Mouse (Mus musculus): ENCODE measurements around the gene P2ry13. TPM values are rescaled to one million over a fixed set of nuclear protein-coding genes. Genes with fewer than 3 reads are reported as not detected.

Gene P2ry13
- total and polyA plus RNA-seq, 3 experiments: 0.08 to 1.2 (median 1.2) TPM

Other genes with a start within 250 kb of the P2ry13 start
- 0.59 and 0.93 TPM in 2 replicates for gene Med12l, start 205.1 kb downstream of the P2ry13 start, total RNA-seq (2012; rRNA removed)
- 1.4 and 1.5 TPM in 2 replicates for gene Med12l, start 205.1 kb downstream of the P2ry13 start, total RNA-seq (2014; rRNA removed)
- gene Med12l, start 205.1 kb downstream of the P2ry13 start, polyA plus RNA-seq (2012; ENCODE audit: insufficient read length, low read depth): 1.8 and 2.0 TPM in 2 replicates
- gene Gpr171, start 109.1 kb downstream of the P2ry13 start, total RNA-seq (2012; rRNA removed): 12.6 and 15.4 TPM in 2 replicates
- 59.4 and 65.8 TPM in 2 replicates for gene Gpr171, start 109.1 kb downstream of the P2ry13 start, total RNA-seq (2014; rRNA removed)
- gene Gpr171, start 109.1 kb downstream of the P2ry13 start, polyA plus RNA-seq (2012; ENCODE audit: insufficient read length, low read depth): 18.4 and 20.9 TPM in 2 replicates
- 0.25 and 0.34 TPM in 2 replicates for gene P2ry14, start 57.3 kb downstream of the P2ry13 start, total RNA-seq (2012; rRNA removed)
- gene P2ry14, start 57.3 kb downstream of the P2ry13 start, total RNA-seq (2014; rRNA removed): 0.24 and 0.32 TPM in 2 replicates
- 0.20 and 0.46 TPM in 2 replicates for gene P2ry14, start 57.3 kb downstream of the P2ry13 start, polyA plus RNA-seq (2012; ENCODE audit: insufficient read length, low read depth)
- gene Gpr87, start 15.8 kb downstream of the P2ry13 start, total RNA-seq (2012; rRNA removed): not detected in 2 replicates
- not detected in 2 replicates for gene Gpr87, start 15.8 kb downstream of the P2ry13 start, total RNA-seq (2014; rRNA removed)
- not detected in 2 replicates for gene Gpr87, start 15.8 kb downstream of the P2ry13 start, polyA plus RNA-seq (2012; ENCODE audit: insufficient read length, low read depth)
- 0.30 and 0.63 TPM in 2 replicates for gene P2ry12, start 52.0 kb upstream of the P2ry13 start, total RNA-seq (2012; rRNA removed)
- gene P2ry12, start 52.0 kb upstream of the P2ry13 start, total RNA-seq (2014; rRNA removed): 0.59 and 0.97 TPM in 2 replicates
- gene P2ry12, start 52.0 kb upstream of the P2ry13 start, polyA plus RNA-seq (2012; ENCODE audit: insufficient read length, low read depth): 0.33 and 0.76 TPM in 2 replicates
- gene Igsf10, start 133.5 kb upstream of the P2ry13 start, total RNA-seq (2012; rRNA removed): under 0.01 TPM in 1 of 2 replicates, not detected in the other
- not detected in 2 replicates for gene Igsf10, start 133.5 kb upstream of the P2ry13 start, total RNA-seq (2014; rRNA removed)
- gene Igsf10, start 133.5 kb upstream of the P2ry13 start, polyA plus RNA-seq (2012; ENCODE audit: insufficient read length, low read depth): not detected in 2 replicates

All from CH12.LX (cell line).